Mouse (Mus musculus) embryonic facial prominence, embryonic 11.5 days (tissue): Measurements from ENCODE around the gene Golph3. TPM values are rescaled to one million over a fixed set of nuclear protein-coding genes. Genes with fewer than 3 reads are reported as not detected.
"Not testable (repeated sequence)": the region's sequence is repeated elsewhere in the genome, so short reads cannot be mapped to it uniquely, and the experiment has no call there.

Experiments
- ATAC-seq: fragments of 200-750 bp; cut with Nextera tagmentation; replicated peaks from 2 replicates; pipeline ENCODE4 v1.8.0; 2017; ENCODE audit warnings: low read depth; ENCODE audit not compliant: insufficient number of reproducible peaks, low FRiP score, low TSS enrichment
- DNase-seq: peaks from one replicate; pipeline ENCODE4 v3.0.0-alpha.2; 2015; ENCODE audit warnings: low spot score
- H3K27ac ChIP-seq: fragments of 300-500 bp; sonication (generic); replicated peaks from 2 replicates; pipeline ENCODE4 v1.5.1; 2014; ENCODE audit warnings: mild to moderate bottlenecking, low read depth, low read length, control low read depth
- H3K27me3 ChIP-seq: fragments of 300-500 bp; sonication (generic); 2 replicates; pipeline ENCODE4 v1.6.1; 2014; ENCODE audit warnings: mild to moderate bottlenecking, low read length, moderate library complexity, mixed read lengths; ENCODE audit not compliant: control insufficient read depth, insufficient read depth
- H3K36me3 ChIP-seq: fragments of 300-500 bp; sonication (generic); replicated peaks from 2 replicates; pipeline ENCODE4 v1.6.1; 2014; ENCODE audit warnings: low read depth, mild to moderate bottlenecking, low read length, moderate library complexity, mixed read lengths; ENCODE audit not compliant: control insufficient read depth, insufficient read depth
- H3K4me1 ChIP-seq: fragments of 300-500 bp; sonication (generic); 2 replicates; pipeline ENCODE4 v1.6.1; 2014; ENCODE audit warnings: low read length, mixed read lengths; ENCODE audit not compliant: control insufficient read depth, insufficient read depth
- H3K4me2 ChIP-seq: fragments of 300-500 bp; sonication (generic); 2 replicates; pipeline ENCODE4 v1.6.1; 2014; ENCODE audit warnings: low read depth, mild to moderate bottlenecking, control low read depth, low read length, moderate library complexity
- H3K4me3 ChIP-seq: fragments of 300-500 bp; sonication (generic); 2 replicates; pipeline ENCODE4 v1.5.1; 2014; ENCODE audit warnings: low read depth, low read length, control low read depth
- H3K9ac ChIP-seq: fragments of 300-500 bp; sonication (generic); replicated peaks from 2 replicates; pipeline ENCODE4 v1.6.1; 2014; ENCODE audit warnings: mild to moderate bottlenecking, control low read depth, low read length
- H3K9me3 ChIP-seq: fragments of 300-500 bp; sonication (generic); replicated peaks from 2 replicates; pipeline ENCODE4 v1.6.1; 2016; ENCODE audit warnings: mild to moderate bottlenecking, low read length, inconsistent platforms, mixed read lengths; ENCODE audit not compliant: control insufficient read depth
- WGBS: fragments of 180-500 bp; shearing (Covaris S2); extraction: QIAGEN DNeasy Blood & Tissue Kit; methylation state at CpG from one replicate; pipeline ENCODE4 v1.1.7; 2014; 5-methylcytosine and 5-hydroxymethylcytosine counted together
- polyA plus RNA-seq: library from polyadenylated mRNA; unstranded; fragments of >200 nt; fragmentation: Nextera tagmentation; extraction: Ambion mirVana; gene quantifications from 2 replicates; pipeline ENCODE4 v1.2.1, GENCODE M21; 2014

Gene Golph3
- polyA plus RNA-seq, 1 experiment from 2014 or later = 125 TPM

- Histone ChIP-seq H3K36me3 (no peaks in the 10 kb centered on the region), H3K27ac (no peak overlapping the region), H3K4me2 (no peak overlapping the region), H3K4me1 (no peaks in the 10 kb centered on the region), H3K9me3 (no peaks in the 10 kb centered on the region), H3K9ac (no peak overlapping the region), H3K4me3 (no peak overlapping the region), H3K27me3 (no peaks in the 10 kb centered on the region)
- 89% methylated on average over 6 of the region's 6 CpGs for WGBS
- ATAC-seq (no peak), DNase-seq (no peak)
Measured at GRCm38 (mm10) chr15:12362701-12363040, 41.4 kb downstream of the Golph3 start.

GRCm38 (mm10) chr15:12364096-12364495 is 42.8 kb downstream of the Golph3 start:
- no peaks in the 10 kb centered on the region for H3K9me3 ChIP-seq
- H3K27ac ChIP-seq = no peak overlapping the region
- no peaks in the 10 kb centered on the region for H3K4me1 ChIP-seq
- H3K4me3 ChIP-seq = no peak overlapping the region
- DNase-seq (no peak), ATAC-seq (no peak)
- H3K27me3 ChIP-seq = no peaks in the 10 kb centered on the region
- no peak overlapping the region for H3K9ac ChIP-seq
- 85% methylated on average over 4 of the region's 4 CpGs for WGBS
- H3K4me2 ChIP-seq = no peak overlapping the region
- no peaks in the 10 kb centered on the region for H3K36me3 ChIP-seq

GRCm38 (mm10) chr15:12365416-12366071 is 44.3 kb downstream of the Golph3 start:
- no peak for ATAC-seq

GRCm38 (mm10) chr15:12366072-12366469 is 44.8 kb downstream of the Golph3 start:
- Histone ChIP-seq H3K27ac (no peak overlapping the region), H3K27me3 (no peaks in the 10 kb centered on the region), H3K4me2 (no peak overlapping the region), H3K4me1 (no peaks in the 10 kb centered on the region), H3K4me3 (no peak overlapping the region), H3K9me3 (no peaks in the 10 kb centered on the region), H3K9ac (no peak overlapping the region), H3K36me3 (no peaks in the 10 kb centered on the region)
- peak; percentile 42 for DNase-seq
- ATAC-seq = peak; percentile 47; the same call in 1 of the 2 replicates
- WGBS = 52% methylated on average over 3 of the region's 3 CpGs

More at GRCm38 (mm10) chr15:12365416-12366071, 44.3 kb downstream of the Golph3 start:
- H3K27me3 ChIP-seq = no peaks in the 10 kb centered on the region
- no peaks in the 10 kb centered on the region for H3K4me1 ChIP-seq
- no peaks in the 10 kb centered on the region for H3K9me3 ChIP-seq
- 78% methylated on average over 15 of the region's 15 CpGs for WGBS
- no peaks in the 10 kb centered on the region for H3K36me3 ChIP-seq
- no peak overlapping the region for H3K27ac ChIP-seq
- H3K4me2 ChIP-seq = no peak overlapping the region
- H3K4me3 ChIP-seq = no peak overlapping the region
- DNase-seq = no peak
- H3K9ac ChIP-seq = no peak overlapping the region

GRCm38 (mm10) chr15:12366580-12367305 is 45.5 kb downstream of the Golph3 start:
- H3K27me3 ChIP-seq, H3K4me2 ChIP-seq, H3K4me1 ChIP-seq, ATAC-seq, H3K27ac ChIP-seq, DNase-seq, H3K36me3 ChIP-seq, H3K9ac ChIP-seq, H3K4me3 ChIP-seq, H3K9me3 ChIP-seq: not testable (repeated sequence)
- 95% methylated on average over 11 of the region's 11 CpGs for WGBS

- H3K27ac ChIP-seq = no peak overlapping the region
- no peak overlapping the region for H3K4me3 ChIP-seq
- 0 out of 2 replicates have a peak, but pooled peaks have one; percentile 21 for ATAC-seq
- H3K9ac ChIP-seq = no peak overlapping the region
- no peak overlapping the region for H3K4me2 ChIP-seq
- no peaks in the 10 kb centered on the region for H3K4me1 ChIP-seq
- H3K9me3 ChIP-seq = no peaks in the 10 kb centered on the region
- no peaks in the 10 kb centered on the region for H3K27me3 ChIP-seq
- 61% methylated on average over 13 of the region's 13 CpGs for WGBS
- DNase-seq = no peak
- no peaks in the 10 kb centered on the region for H3K36me3 ChIP-seq
Measured at GRCm38 (mm10) chr15:12367306-12368080, 46.2 kb downstream of the Golph3 start.

- Histone ChIP-seq H3K27ac (no peak overlapping the region), H3K9me3 (no peaks in the 10 kb centered on the region), H3K4me3 (no peak overlapping the region), H3K4me1 (no peaks in the 10 kb centered on the region), H3K9ac (no peak overlapping the region), H3K36me3 (no peaks in the 10 kb centered on the region), H3K27me3 (no peaks in the 10 kb centered on the region), H3K4me2 (no peak overlapping the region)
- ATAC-seq (no peak), DNase-seq (no peak)
- WGBS = 82% methylated on average over 11 of the region's 11 CpGs
Measured at GRCm38 (mm10) chr15:12368357-12368756, 47.1 kb downstream of the Golph3 start.

- Histone ChIP-seq H3K36me3 (no peaks in the 10 kb centered on the region), H3K27ac (no peak overlapping the region), H3K4me1 (no peaks in the 10 kb centered on the region), H3K4me2 (no peak overlapping the region), H3K9ac (no peak overlapping the region), H3K27me3 (no peaks in the 10 kb centered on the region), H3K4me3 (no peak overlapping the region), H3K9me3 (no peaks in the 10 kb centered on the region)
- no peak for ATAC-seq
- 80% methylated on average over 4 of the region's 4 CpGs for WGBS
- DNase-seq = no peak
Measured at GRCm38 (mm10) chr15:12368850-12369249, 47.6 kb downstream of the Golph3 start.
